Mouse (Mus musculus) left cerebral cortex, adult 11 months (tissue): ENCODE results near the gene Olfr229.
"Not testable (repeated sequence)": the region's sequence is repeated elsewhere in the genome, so short reads cannot be mapped to it uniquely, and the experiment has no call there.

ENCODE experiments used
- DNase-seq: peaks from one replicate; pipeline ENCODE4 v3.0.0; 2022; ENCODE audit warnings: low spot score

The Olfr229 gene

GRCm38 (mm10) chr9:39907036-39907435 lies at the start of gene Olfr229:
Olfr229 (plus strand) TSS chr9:39907336.
- no peak for DNase-seq

GRCm38 (mm10) chr9:39866122-39866521 lies 41.0 kb upstream of the Olfr229 start, which contains the start of gene Olfr972:
Olfr972 (plus strand) TSS chr9:39866422.
- no peak for DNase-seq

- DNase-seq: not testable (repeated sequence)
Observed at GRCm38 (mm10) chr9:39871986-39872385, 35.1 kb upstream of the Olfr229 start.

DNA sequence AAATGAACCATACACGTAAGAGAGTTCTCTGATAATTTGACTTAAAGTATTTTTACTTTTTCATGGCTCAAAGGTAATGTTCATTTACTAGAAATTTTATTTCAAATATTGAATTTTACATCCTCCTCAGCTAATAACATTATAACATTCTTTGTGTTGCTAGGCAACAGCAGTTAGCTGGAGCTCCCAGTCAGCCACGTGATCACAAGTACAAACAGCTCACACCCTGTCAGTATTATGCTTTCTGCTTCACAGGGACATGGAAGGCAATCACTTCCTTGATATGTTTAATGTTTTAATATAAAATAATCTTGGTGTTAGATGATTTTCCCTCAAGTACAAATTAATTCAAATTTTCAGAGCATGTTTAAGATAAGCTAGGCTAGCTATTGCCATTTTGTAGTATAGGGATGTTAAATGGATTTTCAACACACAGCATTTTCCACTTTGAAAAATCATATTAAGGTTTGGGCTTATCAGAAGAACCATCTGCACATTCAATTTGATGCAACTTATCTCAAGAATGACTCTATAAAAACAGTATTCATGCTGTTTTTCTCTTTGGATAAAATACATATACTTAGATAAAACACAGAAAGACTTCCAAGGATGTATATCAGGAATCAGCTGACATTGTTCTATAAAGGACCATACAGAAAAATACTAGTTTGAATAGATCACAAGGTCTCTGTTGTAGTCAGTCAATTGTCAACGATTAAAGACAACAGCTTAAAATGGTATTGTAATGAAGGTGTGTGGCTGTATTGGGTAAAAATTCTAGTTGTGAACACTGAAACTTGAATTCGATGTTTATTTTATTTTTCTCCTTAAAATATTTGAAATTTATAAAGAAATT lies 29.4 kb upstream of the Olfr229 start:
- not testable (repeated sequence) for DNase-seq

GRCm38 (mm10) chr9:39905106-39905505 lies 2.0 kb upstream of the Olfr229 start:
- DNase-seq: no peak

DNA sequence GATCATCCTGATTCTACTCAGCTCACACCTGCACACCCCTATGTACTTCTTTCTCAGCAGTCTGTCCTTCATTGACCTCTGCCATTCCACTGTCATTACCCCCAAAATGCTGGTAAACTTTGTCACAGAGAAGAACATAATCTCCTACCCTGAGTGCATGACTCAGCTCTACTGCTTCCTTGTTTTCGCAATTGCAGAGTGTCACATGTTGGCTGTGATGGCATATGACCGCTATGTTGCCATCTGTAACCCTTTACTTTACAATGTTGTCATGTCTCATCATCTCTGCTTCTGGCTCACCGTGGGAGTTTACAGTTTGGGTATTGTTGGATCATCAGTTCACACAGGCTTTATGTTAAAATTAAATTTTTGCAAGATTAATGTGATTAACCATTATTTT lies 2.8 kb downstream of the Olfr229 start:
- DNase-seq: no peak

- not testable (repeated sequence) for DNase-seq
Observed at GRCm38 (mm10) chr9:39927975-39928836, 21.1 kb downstream of the Olfr229 start.

DNA sequence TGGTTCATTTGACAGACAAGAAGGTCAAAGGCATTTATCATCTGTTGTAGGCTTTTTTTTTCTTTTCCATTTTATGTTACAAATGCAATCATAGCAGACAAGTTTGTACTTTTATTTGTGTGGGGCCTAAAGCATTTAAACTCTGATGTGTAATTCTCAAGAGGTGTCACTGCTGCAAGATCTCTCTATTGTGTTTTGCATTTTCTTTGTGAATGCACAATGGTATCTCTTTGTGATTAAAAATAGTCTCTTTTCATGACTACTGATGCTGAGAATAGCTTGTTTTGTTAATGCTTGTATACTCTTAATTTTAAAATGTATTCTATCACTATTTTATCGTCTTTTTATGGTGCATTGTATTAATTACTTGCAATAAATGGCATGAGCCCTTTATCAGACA lies 21.7 kb downstream of the Olfr229 start:
- not testable (repeated sequence) for DNase-seq

GRCm38 (mm10) chr9:39937201-39937600 lies 30.1 kb downstream of the Olfr229 start, which contains the start of gene Olfr974:
Olfr974 (plus strand) TSS chr9:39937501.
- no peak for DNase-seq

- DNase-seq: no peak
Observed at GRCm38 (mm10) chr9:39951946-39952345, 44.8 kb downstream of the Olfr229 start, which contains the start of gene Olfr975. Olfr975 (minus strand) TSS chr9:39952046.

- not testable (repeated sequence) for DNase-seq
Observed at GRCm38 (mm10) chr9:39961033-39961432, 53.9 kb downstream of the Olfr229 start, which contains the start of gene Olfr976. Olfr976 (minus strand) TSS chr9:39961133.
